Mouse (Mus musculus): ENCODE results near the gene Nox1. TPM values are rescaled to one million over a fixed set of nuclear protein-coding genes. Genes with fewer than 3 reads are reported as not detected.
A peak's percentile ranks its signal among the peaks of the same experiment; 100 is the strongest.

Gene Nox1
- total and polyA plus RNA-seq, 3 experiments = 0.34 TPM; not detected in 2

DNA sequence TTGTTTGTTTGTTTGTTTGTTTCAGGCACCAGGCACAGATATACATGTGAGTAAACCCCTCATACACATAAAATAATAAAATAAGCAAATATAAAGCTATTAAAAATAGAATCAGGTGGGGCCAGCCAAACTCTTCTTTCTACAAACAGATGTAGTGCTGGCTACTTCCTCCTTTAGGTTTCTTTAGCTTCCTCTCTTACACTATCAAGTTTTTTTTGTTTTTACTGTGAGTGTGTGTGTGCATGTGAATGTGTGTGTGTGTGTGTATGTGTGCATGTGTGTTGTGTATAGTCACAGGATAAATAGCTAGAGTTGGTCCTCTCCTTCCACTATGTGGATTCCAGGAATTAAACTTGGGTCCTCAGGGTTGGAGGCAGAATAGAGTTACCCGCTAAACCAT lies 47.1 kb downstream of the Nox1 start:
- no peak overlapping the region for H3K27ac ChIP-seq
- H3K4me3 ChIP-seq = no peak overlapping the region
- 84% methylated on average over 1 of the region's 1 CpGs for WGBS
- DNase-seq = no peak
- no peaks in the 10 kb centered on the region for H3K27me3 ChIP-seq (ENCODE audit: control insufficient read depth, insufficient read depth, low read length)
- no peak overlapping the region for H3K9ac ChIP-seq (ENCODE audit: low read depth, low read length)
- TF ChIP-seq EP300 (IDR thresholded peaks at IDR 0.05; ENCODE audit: insufficient read depth, low read depth, low read length) (no peak), POLR2A (IDR thresholded peaks at IDR 0.05; ENCODE audit: insufficient read depth, low read depth, low read length) (no peak)
- intact Hi-C loops (cut with DNase I) = no loop called here
- H3K4me1 ChIP-seq (ENCODE audit: control insufficient read depth, insufficient read depth, low read length) = no peaks in the 10 kb centered on the region
- no peaks in the 10 kb centered on the region for H3K79me2 ChIP-seq (replicated peaks; ENCODE audit: control insufficient read depth, insufficient read depth, low read length)
- no peaks in the 10 kb centered on the region for H3K36me3 ChIP-seq (ENCODE audit: control insufficient read depth, insufficient read depth, low read length)

DNA sequence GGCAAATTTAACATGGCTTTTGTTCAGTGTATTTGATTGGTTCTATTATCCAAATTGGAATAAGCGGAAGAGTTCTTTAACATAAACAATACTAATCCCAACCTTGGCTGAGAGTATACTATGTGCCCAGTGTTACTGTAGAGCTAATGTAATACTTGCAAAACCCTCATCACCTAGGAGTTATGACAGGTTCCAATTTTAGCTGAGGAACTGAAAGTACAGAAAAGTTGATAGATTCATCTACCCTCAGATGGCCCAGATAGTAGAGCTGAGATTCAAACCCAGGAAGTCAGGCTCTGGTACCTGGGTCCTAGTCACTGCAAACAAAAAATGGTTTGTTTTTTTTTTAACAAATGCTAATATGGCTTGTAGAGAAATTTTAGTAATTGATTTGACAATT lies 51.2 kb downstream of the Nox1 start:
- H3K4me3 ChIP-seq = no peak overlapping the region
- H3K79me2 ChIP-seq (replicated peaks; ENCODE audit: control insufficient read depth, insufficient read depth, low read length) = no peaks in the 10 kb centered on the region
- H3K9ac ChIP-seq (ENCODE audit: low read depth, low read length) = no peak overlapping the region
- H3K4me1 ChIP-seq (ENCODE audit: control insufficient read depth, insufficient read depth, low read length) = no peaks in the 10 kb centered on the region
- no peak overlapping the region for H3K27ac ChIP-seq
- H3K27me3 ChIP-seq (ENCODE audit: control insufficient read depth, insufficient read depth, low read length) = no peaks in the 10 kb centered on the region
- WGBS = 88% methylated on average over 1 of the region's 1 CpGs
- intact Hi-C loops (cut with DNase I) = no loop called here
- no peak for TF ChIP-seq CTCF (IDR thresholded peaks at IDR 0.05)
- TF ChIP-seq EP300 (IDR thresholded peaks at IDR 0.05; ENCODE audit: insufficient read depth, low read depth, low read length) = no peak
- no peak for TF ChIP-seq POLR2A (IDR thresholded peaks at IDR 0.05; ENCODE audit: insufficient read depth, low read depth, low read length)
- DNase-seq = no peak
- no peaks in the 10 kb centered on the region for H3K36me3 ChIP-seq (ENCODE audit: control insufficient read depth, insufficient read depth, low read length)

DNA sequence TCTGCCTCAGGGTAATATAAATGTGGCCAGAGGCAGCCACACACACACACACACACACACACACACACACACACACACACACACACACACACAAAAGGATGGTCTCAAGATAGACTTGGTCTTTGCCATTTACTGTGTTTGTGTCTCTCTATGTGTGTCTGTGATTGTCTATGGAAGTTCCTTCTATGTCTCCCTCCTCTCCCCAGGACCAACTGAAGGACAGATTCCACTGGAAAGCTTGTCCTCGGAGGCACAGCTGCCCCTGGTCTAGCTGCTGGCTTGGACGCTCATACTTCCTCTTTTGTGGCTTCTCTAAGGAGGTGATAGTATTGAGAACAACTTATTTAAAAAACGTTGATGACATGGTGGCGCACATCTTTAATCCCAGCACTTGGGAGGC lies 58.3 kb downstream of the Nox1 start:
- Histone ChIP-seq H3K4me3 (no peak overlapping the region), H3K36me3 (ENCODE audit: control insufficient read depth, insufficient read depth, low read length) (no peaks in the 10 kb centered on the region), H3K4me1 (ENCODE audit: control insufficient read depth, insufficient read depth, low read length) (no peaks in the 10 kb centered on the region), H3K27ac (no peak overlapping the region), H3K9ac (ENCODE audit: low read depth, low read length) (no peak overlapping the region), H3K27me3 (ENCODE audit: control insufficient read depth, insufficient read depth, low read length) (no peaks in the 10 kb centered on the region), H3K79me2 (replicated peaks; ENCODE audit: control insufficient read depth, insufficient read depth, low read length) (no peaks in the 10 kb centered on the region)
- no peak for TF ChIP-seq POLR2A (IDR thresholded peaks at IDR 0.05; ENCODE audit: insufficient read depth, low read depth, low read length)
- TF ChIP-seq EP300 (IDR thresholded peaks at IDR 0.05; ENCODE audit: insufficient read depth, low read depth, low read length) = no peak
- TF ChIP-seq CTCF (IDR thresholded peaks at IDR 0.05) = no peak
- intact Hi-C loops (cut with DNase I) = no loop called here
- WGBS = 53% methylated on average over 4 of the region's 4 CpGs
- DNase-seq = peak in 1 of 2 experiments; percentile 2

DNA sequence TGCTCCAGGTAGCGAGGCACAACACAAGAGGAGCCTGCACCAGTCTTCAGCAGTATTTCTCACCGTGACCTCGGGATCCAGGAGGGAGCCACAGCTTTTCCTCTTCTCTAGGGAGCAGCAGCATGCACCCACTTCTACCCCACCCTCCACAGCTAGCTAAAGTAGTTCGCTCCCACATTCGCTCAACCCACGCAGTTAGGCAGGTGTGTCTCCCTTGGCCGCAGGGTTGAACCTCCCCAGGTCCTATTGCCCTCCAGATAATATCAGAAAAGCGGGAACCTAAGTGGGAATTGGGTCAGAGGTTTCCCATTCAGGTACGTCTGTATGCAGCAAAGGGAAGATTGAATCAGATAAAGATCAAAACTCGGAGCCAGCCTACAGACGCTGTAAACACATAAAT lies 58.9 kb downstream of the Nox1 start:
- intact Hi-C loops (cut with DNase I) = no loop called here
- H3K9ac ChIP-seq (ENCODE audit: low read depth, low read length) = no peak overlapping the region
- no peaks in the 10 kb centered on the region for H3K4me1 ChIP-seq (ENCODE audit: control insufficient read depth, insufficient read depth, low read length)
- no peak overlapping the region for H3K4me3 ChIP-seq
- H3K27me3 ChIP-seq (ENCODE audit: control insufficient read depth, insufficient read depth, low read length) = no peaks in the 10 kb centered on the region
- no peaks in the 10 kb centered on the region for H3K79me2 ChIP-seq (replicated peaks; ENCODE audit: control insufficient read depth, insufficient read depth, low read length)
- H3K27ac ChIP-seq = no peak overlapping the region
- TF ChIP-seq EP300 (IDR thresholded peaks at IDR 0.05; ENCODE audit: insufficient read depth, low read depth, low read length) (no peak), POLR2A (IDR thresholded peaks at IDR 0.05; ENCODE audit: insufficient read depth, low read depth, low read length) (no peak), CTCF (IDR thresholded peaks at IDR 0.05) (no peak)
- 30% methylated on average over 11 of the region's 11 CpGs for WGBS
- DNase-seq = peak in 1 of 2 experiments; percentile 8
- no peaks in the 10 kb centered on the region for H3K36me3 ChIP-seq (ENCODE audit: control insufficient read depth, insufficient read depth, low read length)

DNA sequence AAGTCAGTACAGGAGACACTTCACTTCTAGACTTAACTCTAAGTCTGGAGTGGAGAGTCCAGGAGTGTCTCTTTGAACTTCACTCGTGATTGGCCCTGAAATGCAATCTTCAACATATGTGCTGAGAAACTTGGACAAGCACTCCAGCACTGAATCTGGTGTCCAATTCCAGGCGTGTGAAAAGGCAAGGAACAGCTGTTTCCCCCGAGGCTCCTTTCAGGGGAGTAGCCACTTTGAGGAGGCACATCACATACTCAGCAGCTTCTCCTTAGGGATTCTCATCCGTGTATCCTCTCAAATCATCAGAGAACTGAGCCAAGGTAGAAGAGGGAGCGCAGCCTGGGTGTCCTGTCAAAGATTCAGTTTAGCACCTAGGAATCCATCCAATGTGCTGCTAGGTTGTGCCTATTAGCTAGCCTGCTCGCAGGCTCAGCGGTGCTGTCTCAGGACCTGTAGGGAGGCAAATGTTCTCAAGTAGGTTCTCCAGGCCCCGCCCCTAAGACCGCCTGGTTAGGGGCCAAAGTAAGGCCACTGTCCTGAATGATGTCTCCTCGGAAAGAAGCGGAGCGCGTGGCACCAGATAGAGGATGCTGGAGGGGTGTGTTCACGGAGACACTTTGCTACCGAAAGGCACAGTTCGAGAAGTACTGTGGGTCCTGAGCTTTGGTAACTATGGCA lies 59.6 kb downstream of the Nox1 start, which contains the start of gene Xkrx:
TSS of gene Xkrx (minus strand) at position 34 of the 678 bp plus-strand sequence.
- Histone ChIP-seq H3K79me2 (replicated peaks; ENCODE audit: control insufficient read depth, insufficient read depth, low read length) (no peaks in the 10 kb centered on the region), H3K9ac (ENCODE audit: low read depth, low read length) (no peak within 1 kb of the TSS), H3K27ac (no peak within 1 kb of the TSS), H3K4me1 (ENCODE audit: control insufficient read depth, insufficient read depth, low read length) (no peaks in the 10 kb centered on the region), H3K27me3 (ENCODE audit: control insufficient read depth, insufficient read depth, low read length) (no peaks in the 10 kb centered on the region), H3K4me3 (no peak within 1 kb of the TSS), H3K36me3 (ENCODE audit: control insufficient read depth, insufficient read depth, low read length) (no peaks in the 10 kb centered on the region)
- TF ChIP-seq POLR2A (IDR thresholded peaks at IDR 0.05; ENCODE audit: insufficient read depth, low read depth, low read length) (no peak), CTCF (IDR thresholded peaks at IDR 0.05) (no peak), EP300 (IDR thresholded peaks at IDR 0.05; ENCODE audit: insufficient read depth, low read depth, low read length) (no peak)
- intact Hi-C loops (cut with DNase I) = no loop called here
- DNase-seq = peak; percentile 12 to 20
- WGBS = 40% methylated on average over 16 of the region's 16 CpGs

DNA sequence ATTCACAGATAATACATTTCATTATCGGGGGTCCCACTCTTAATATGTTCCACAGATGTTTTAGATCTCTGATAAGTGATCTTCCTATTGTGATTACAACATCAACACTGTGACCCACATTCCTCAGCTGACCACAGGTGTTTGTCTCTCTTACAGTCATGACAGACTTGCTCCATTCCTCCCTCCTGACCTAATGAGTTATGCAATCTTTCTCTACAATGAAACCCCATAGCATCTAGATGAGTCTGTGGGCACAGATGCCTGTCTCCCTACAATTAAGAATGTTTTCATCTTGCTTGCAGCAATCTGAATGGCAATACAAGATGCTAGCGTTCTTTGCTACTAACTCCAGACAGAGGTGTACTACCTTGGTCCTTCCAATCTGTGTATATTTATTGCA lies 61.3 kb downstream of the Nox1 start:
- DNase-seq = no peak
- 74% methylated on average over 2 of the region's 2 CpGs for WGBS
- no peaks in the 10 kb centered on the region for H3K79me2 ChIP-seq (replicated peaks; ENCODE audit: control insufficient read depth, insufficient read depth, low read length)
- TF ChIP-seq EP300 (IDR thresholded peaks at IDR 0.05; ENCODE audit: insufficient read depth, low read depth, low read length) (no peak), CTCF (IDR thresholded peaks at IDR 0.05) (no peak), POLR2A (IDR thresholded peaks at IDR 0.05; ENCODE audit: insufficient read depth, low read depth, low read length) (no peak)
- no peak overlapping the region for H3K9ac ChIP-seq (ENCODE audit: low read depth, low read length)
- H3K27me3 ChIP-seq (ENCODE audit: control insufficient read depth, insufficient read depth, low read length) = no peaks in the 10 kb centered on the region
- no peak overlapping the region for H3K4me3 ChIP-seq
- intact Hi-C loops (cut with DNase I) = no loop called here
- H3K27ac ChIP-seq = no peak overlapping the region
- H3K36me3 ChIP-seq (ENCODE audit: control insufficient read depth, insufficient read depth, low read length) = no peaks in the 10 kb centered on the region
- H3K4me1 ChIP-seq (ENCODE audit: control insufficient read depth, insufficient read depth, low read length) = no peaks in the 10 kb centered on the region

All from heart, adult 2 months (tissue).